Mouse (Mus musculus) left cerebral cortex, postnatal 36 days (tissue): ENCODE measurements at regions not wholly inside any gene's neighbourhood (a gene's known extent, or its start where the extent isn't known, plus 50 kb on each side); places are given as distances from the start of the nearest gene placed in this dataset.

ENCODE experiments used
- DNase-seq, 2 experiments: peaks; one replicate each; pipeline ENCODE4 v3.0.0; 2021 to 2022; ENCODE audit warnings: low spot score in 2 of 2, mixed read lengths in 1 of 2
- intact Hi-C: fragments of 180-260 bp; cut with DNase I; formaldehyde crosslinking; loops from one replicate; pipeline ENCODE4 v1.15.1; 2025

DNA sequence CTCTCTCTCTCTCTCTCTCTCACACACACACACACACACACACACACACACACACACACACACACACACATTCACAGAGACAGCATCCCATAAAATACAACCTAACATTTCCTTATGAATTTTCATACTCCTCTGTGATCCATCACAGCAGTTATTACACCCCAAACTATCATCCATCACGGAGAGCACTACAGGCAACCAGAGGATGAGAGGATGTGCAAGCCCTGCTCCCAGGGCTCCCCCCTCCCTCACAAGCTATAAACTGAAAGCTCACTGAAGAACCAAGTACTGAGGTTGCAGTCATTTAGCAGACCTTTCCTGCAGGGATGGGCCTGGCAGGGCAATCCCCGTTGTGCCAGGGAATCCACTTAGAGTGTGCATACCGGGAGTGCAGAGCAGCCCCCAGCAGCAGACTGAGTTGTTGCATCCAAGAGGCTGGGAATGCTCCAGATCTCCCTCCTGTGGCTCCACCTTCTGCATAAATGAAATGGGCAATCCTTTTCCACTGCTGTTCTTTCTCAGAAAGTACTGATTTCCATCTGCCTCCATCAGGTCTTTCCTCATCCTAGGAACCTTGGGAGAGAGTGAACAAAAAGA, 283.4 kb downstream of the Psat1 start:
- intact Hi-C loops, result no loop called here
- DNase-seq, result no peak

DNA sequence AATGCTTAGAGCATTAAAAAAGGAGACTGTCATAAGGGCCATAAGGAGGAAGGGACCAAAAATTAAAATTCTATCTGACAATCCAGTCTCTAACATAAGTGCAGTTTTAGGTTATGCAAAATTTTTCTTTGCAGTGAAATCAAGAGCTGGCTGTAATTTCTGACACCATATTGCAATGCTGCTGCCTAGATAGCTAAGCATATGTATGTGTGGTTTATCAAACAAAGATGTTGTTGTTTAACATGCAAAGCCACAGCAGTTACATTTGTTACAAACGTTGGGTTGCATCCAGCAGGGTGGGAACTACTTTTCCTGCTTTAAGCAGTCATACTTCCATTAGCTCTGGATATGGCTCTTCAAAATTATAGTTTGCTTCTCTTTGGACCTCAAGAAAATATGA, 288.5 kb downstream of the Psat1 start:
- intact Hi-C loops, result no loop called here
- DNase-seq, result no peak

- intact Hi-C loops, result no loop called here
- DNase-seq, result no peak
Observed at GRCm38 (mm10) chr19:15657846-15658245, 289.3 kb downstream of the Psat1 start.

DNA sequence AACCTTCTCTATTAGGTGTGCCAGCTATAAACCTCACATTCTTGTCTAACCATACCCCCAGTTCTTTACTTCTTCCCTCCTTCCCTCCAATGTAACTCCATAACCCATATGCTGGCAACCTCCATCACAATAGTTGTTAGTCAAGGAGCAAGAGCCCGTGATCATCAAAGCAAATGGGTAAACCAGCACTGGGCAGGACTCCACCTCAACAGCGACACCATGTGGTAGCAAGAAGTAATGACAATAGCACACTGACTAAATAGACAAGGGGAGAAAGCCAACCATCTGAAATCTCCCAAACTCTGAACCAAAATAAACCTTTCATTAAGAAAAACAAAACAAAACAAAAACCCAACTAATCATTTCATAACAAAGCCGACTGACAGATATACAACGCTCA, 297.8 kb downstream of the Psat1 start:
- DNase-seq, result peak in 1 of 2 experiments; percentile 26
- intact Hi-C loops, result loop anchor here (10.0 kb wide), 1 partner anchor 155 kb away; no protein-coding TSS in a partner anchor

GRCm38 (mm10) chr19:15647313-15647712, 299.8 kb downstream of the Psat1 start:
- no peak for DNase-seq
- intact Hi-C loops, result loop anchor here (10.0 kb wide), 1 partner anchor 157 kb away; no protein-coding TSS in a partner anchor

- intact Hi-C loops, result loop anchor here (10.0 kb wide), 1 partner anchor 160 kb away; no protein-coding TSS in a partner anchor
- peak in 1 of 2 experiments; percentile 10 for DNase-seq
Observed at GRCm38 (mm10) chr19:15644786-15645185, 302.4 kb downstream of the Psat1 start.

DNA sequence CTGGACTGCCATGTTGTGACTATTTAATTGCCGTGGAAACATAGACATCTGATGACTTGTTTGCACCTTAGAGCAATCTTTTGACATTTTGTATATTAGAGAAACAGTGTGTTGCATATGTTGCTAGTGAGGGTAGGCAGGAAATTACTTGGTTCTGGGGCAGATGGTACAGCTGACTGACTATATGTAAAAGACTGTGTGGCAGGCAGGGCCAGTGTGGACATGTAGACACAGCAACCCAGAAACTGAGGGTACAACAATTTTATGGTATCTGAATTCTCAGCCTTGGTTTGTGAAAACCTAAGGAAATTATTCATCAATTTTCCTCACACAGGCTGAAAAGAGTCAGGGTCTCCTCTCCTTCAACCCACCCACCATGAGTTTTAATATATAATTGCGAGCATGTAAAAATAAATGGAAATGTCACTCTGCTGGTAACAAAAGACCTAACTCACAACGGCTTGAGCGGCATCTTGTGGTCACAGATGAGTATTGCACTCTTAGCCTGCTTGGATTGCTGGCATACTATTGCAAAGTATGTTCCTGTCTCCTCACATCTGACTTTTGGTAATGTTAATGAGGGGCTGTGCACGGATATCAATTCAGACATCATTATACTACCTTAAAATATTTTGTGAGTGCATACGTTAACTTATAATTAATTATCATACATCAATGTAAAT, 329.8 kb downstream of the Psat1 start:
- DNase-seq, result peak; percentile 40 to 69
- intact Hi-C loops, result loop anchor here (5.0 to 10.0 kb wide), 3 partner anchors 580 to 1635 kb away; partner anchors contain the start of gene Tle4

GRCm38 (mm10) chr19:15614648-15615561, 332.2 kb downstream of the Psat1 start:
- DNase-seq, result no peak
- intact Hi-C loops, result loop anchor here (5.0 to 10.0 kb wide), 3 partner anchors 578 to 1633 kb away; partner anchors contain the start of gene Tle4

- DNase-seq, result no peak
- intact Hi-C loops, result loop anchor here (10.0 kb wide), 1 partner anchor 1016 kb away; the partner anchor contains the start of gene Tle4
Observed at GRCm38 (mm10) chr19:15611137-15611758, 335.9 kb downstream of the Psat1 start.

DNA sequence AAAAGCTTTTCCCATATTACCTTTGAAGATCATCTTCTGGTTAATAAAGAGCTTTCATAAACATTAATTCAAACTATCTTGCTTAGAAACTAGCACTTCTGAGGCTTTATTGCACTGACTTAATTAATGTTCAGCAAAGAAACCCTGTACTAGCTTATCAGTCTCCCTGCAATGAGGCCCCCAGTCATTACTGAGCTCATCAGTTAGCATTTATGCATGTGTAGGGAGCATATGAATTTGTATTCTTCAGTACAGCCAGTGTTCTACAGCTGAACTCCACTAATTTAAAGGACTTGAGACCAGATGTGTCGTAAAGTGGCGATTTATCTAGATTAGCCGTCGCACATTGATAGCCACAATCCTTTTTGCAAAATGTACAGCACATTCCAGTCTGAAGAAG, 340.7 kb downstream of the Psat1 start:
- intact Hi-C loops, result no loop called here
- DNase-seq, result no peak

GRCm38 (mm10) chr19:15592821-15593220, 354.3 kb downstream of the Psat1 start:
- no peak for DNase-seq
- intact Hi-C loops, result no loop called here

- intact Hi-C loops, result no loop called here
- DNase-seq, result no peak
Observed at GRCm38 (mm10) chr19:15583782-15584693, 363.1 kb downstream of the Psat1 start.

GRCm38 (mm10) chr19:15583106-15583781, 363.9 kb downstream of the Psat1 start:
- intact Hi-C loops, result no loop called here
- no peak for DNase-seq

DNA sequence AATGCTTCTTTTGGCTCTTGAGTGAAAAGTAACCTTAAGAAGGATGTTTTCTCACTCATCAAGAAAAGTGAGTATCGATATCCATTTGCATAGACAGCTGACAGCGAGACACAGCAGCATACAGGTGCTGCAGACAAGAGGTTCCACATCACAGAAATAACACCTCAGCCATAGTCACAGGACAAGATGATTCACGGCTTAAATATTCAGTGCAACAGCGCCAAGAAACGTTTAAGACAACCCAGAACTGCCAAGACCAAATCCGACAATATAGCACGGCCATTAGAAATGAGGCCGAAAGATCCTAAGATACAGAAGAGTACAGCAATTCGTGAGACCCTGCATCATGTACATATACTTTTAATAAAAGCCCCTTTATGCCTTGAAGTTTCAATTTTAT, 375.9 kb downstream of the Psat1 start:
- DNase-seq, result no peak
- intact Hi-C loops, result no loop called here

DNA sequence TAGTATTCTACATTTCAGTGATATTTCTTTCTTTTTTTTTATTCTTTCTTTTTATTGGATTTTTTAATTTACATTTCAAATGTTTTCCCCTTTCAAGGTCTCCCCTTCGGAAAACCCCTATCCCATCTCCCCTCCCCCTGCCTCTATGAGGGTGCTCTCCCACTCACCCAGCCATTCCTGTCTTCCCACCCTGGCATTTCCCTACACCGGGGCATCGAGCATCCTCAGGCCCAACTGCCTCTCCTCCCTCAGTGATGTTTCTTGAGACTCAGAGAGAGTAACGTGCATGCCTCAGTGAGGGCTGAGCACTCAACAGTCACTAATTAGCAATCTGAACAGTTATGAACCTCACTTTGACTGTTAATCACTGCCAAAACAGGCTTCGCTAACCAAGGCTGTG, 385.6 kb downstream of the Psat1 start:
- intact Hi-C loops, result no loop called here
- DNase-seq, result no peak

DNA sequence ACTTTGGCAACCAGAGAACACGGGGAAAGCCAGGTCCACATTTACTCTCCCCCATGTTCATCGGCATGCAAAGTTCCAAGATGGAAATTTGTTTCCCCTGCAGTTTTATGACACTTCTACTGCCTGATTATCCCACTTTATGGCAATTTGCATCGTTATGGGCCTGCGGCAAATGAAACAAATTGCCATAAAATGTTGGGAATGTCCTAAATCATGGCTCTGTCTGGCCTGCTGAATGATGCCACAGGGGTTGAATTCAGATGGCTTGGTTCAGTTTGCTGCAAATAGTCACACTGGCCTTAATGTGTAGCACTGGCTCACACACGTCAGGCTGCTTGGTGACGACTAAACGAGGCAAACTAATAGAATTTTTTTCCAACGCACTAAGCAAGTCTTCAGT, 393.2 kb downstream of the Psat1 start:
- DNase-seq, result no peak

DNA sequence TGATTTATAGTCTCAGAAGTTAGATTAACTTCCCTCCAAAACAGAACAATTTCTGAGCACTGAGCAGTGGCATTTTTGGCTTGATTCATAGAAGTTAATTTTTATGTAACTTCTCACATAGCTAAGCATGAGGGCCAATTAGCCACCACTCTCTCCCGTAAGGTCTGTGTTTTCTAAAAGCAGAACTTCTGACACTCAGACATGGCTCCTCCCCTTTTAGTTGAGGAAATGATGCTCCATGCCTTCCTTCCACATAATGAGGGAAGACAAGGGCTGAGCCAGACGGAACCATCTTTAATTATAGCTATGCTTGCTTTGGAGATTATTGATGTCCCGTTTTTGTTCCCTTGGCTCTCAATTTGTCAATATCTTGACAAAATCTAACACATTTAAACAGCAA, 429.3 kb downstream of the Psat1 start:
- no peak for DNase-seq
- intact Hi-C loops, result no loop called here

More for the DNA sequence above, 393.2 kb downstream of the Psat1 start:
- intact Hi-C loops, result no loop called here
